Mouse (Mus musculus): ENCODE results near the gene Babam2. TPM values are rescaled to one million over a fixed set of nuclear protein-coding genes. Genes with fewer than 3 reads are reported as not detected.
A peak's percentile ranks its signal among the peaks of the same experiment; 100 is the strongest.

Babam2 gene
- total and polyA plus RNA-seq, 2 experiments from 2014 or later = 30.9 to 58.9 TPM

DNA sequence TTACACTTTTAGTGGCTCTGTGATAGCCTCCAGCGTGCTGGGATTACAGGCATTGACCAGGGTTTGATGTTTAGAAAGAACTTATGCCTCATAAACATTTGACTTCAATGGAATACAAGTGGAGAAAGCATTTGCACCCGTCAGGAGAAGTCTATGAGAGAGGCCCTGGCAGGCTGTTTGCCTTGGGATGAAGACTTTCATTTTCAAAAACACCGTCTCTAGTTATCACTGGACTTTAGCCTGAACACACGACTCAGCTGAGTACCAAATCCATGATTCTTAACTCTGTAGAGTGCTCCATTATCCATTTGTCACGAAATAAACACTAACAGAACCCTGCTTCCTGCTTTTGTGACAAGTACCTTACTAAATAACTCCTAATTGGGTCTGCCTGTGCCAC lies 27.5 kb upstream of the Babam2 start:
- no peak for TF ChIP-seq CTCF (IDR thresholded peaks at IDR 0.05)
- DNase-seq (ENCODE audit: low spot score) = no peak
- H3K9me3 ChIP-seq (ENCODE audit: low read length) = no peaks in the 10 kb centered on the region
- no peak overlapping the region for H3K9ac ChIP-seq (replicated peaks; ENCODE audit: low read length, poor library complexity, severe bottlenecking)
- H3K4me3 ChIP-seq (ENCODE audit: low read depth, low read length) = no peak overlapping the region
- WGBS = 69% methylated on average over 5 of the region's 5 CpGs
- no peak overlapping the region for H3K27ac ChIP-seq (ENCODE audit: low read depth, low read length)
- no peaks in the 10 kb centered on the region for H3K4me1 ChIP-seq (ENCODE audit: insufficient read depth, low read length)
- no peak for ATAC-seq (ENCODE audit: low FRiP score)
- H3K27me3 ChIP-seq (ENCODE audit: insufficient read depth, low read length) = no peaks in the 10 kb centered on the region
- no peaks in the 10 kb centered on the region for H3K36me3 ChIP-seq (ENCODE audit: insufficient read depth, low read length)
- H3K4me2 ChIP-seq (ENCODE audit: low read depth, low read length, poor library complexity, severe bottlenecking) = no peak overlapping the region

DNA sequence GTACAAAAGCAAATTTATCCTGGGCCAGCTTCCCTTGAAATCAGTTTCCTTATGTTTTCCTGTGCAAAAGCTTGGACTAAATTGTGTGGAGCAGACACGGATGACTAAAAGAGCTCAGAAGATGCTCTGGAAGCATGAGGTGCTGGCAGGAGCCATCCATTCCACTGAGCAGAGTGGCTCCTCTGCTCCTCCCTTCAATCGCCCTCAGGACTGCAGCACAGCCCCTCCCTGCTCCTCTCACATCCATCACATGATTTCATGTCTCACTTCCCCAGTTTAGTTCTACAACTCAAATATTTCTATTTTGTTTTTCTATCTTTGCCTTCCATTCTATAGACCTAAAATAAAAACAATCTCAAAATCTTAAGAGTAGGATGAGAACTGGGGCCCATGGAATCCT lies 26.3 kb upstream of the Babam2 start:
- WGBS = 73% methylated on average over 2 of the region's 2 CpGs
- Histone ChIP-seq H3K27ac (ENCODE audit: low read depth, low read length) (no peak overlapping the region), H3K36me3 (ENCODE audit: insufficient read depth, low read length) (no peaks in the 10 kb centered on the region), H3K9me3 (ENCODE audit: low read length) (no peaks in the 10 kb centered on the region), H3K4me3 (ENCODE audit: low read depth, low read length) (no peak overlapping the region), H3K27me3 (ENCODE audit: insufficient read depth, low read length) (no peaks in the 10 kb centered on the region), H3K4me2 (ENCODE audit: low read depth, low read length, poor library complexity, severe bottlenecking) (no peak overlapping the region), H3K4me1 (ENCODE audit: insufficient read depth, low read length) (no peaks in the 10 kb centered on the region), H3K9ac (replicated peaks; ENCODE audit: low read length, poor library complexity, severe bottlenecking) (no peak overlapping the region)
- DNase-seq (ENCODE audit: low spot score) (no peak), ATAC-seq (ENCODE audit: low FRiP score) (no peak)
- TF ChIP-seq CTCF (IDR thresholded peaks at IDR 0.05) = no peak

DNA sequence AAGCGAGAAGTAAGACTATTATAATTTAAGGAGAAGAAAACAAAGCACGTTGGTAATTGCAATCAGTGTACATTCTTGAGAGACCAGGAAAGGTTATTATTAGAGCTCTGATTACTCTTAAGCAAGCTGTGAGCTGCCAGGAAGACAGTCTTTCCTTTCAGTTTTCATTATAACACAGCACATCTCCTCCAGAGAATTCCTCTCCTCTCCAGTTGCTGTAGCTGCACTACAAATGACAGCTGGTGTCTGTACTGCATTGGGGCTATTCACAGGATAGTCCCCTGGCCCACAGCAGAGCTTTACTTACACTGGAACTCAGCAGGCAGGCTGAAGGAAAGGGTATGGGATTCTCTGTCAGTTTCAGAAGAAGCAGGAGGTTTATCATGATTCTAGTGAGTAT lies 24.1 kb upstream of the Babam2 start:
- no peak overlapping the region for H3K9ac ChIP-seq (replicated peaks; ENCODE audit: low read length, poor library complexity, severe bottlenecking)
- no peaks in the 10 kb centered on the region for H3K27me3 ChIP-seq (ENCODE audit: insufficient read depth, low read length)
- no peak overlapping the region for H3K4me3 ChIP-seq (ENCODE audit: low read depth, low read length)
- no peak for TF ChIP-seq CTCF (IDR thresholded peaks at IDR 0.05)
- no peak overlapping the region for H3K27ac ChIP-seq (ENCODE audit: low read depth, low read length)
- H3K4me1 ChIP-seq (ENCODE audit: insufficient read depth, low read length) = no peaks in the 10 kb centered on the region
- ATAC-seq (ENCODE audit: low FRiP score) (no peak), DNase-seq (ENCODE audit: low spot score) (peak; percentile 8)
- H3K9me3 ChIP-seq (ENCODE audit: low read length) = no peaks in the 10 kb centered on the region
- H3K36me3 ChIP-seq (ENCODE audit: insufficient read depth, low read length) = no peaks in the 10 kb centered on the region
- WGBS = 83% methylated on average over 2 of the region's 2 CpGs
- no peak overlapping the region for H3K4me2 ChIP-seq (ENCODE audit: low read depth, low read length, poor library complexity, severe bottlenecking)

DNA sequence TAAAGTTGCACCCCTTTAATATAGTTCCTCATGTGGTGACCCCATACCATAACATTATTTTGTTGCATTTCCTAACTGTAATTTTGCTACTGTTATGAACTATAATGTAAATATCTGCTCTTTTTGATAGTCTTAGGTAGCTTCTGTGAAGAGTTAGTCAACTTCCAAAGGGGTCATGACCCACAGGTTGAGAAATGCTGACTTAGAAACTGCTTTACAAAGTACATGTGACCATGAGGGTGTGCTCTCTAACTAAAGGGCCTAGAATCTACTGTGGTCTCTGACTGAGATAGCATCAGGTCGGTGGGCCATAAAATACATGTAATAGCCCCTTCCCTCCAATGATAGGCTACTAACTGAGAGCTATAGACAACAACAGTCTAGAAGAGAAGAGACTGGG lies 19.5 kb upstream of the Babam2 start:
- Histone ChIP-seq H3K9ac (replicated peaks; ENCODE audit: low read length, poor library complexity, severe bottlenecking) (no peak overlapping the region), H3K4me2 (ENCODE audit: low read depth, low read length, poor library complexity, severe bottlenecking) (no peak overlapping the region), H3K36me3 (ENCODE audit: insufficient read depth, low read length) (no peaks in the 10 kb centered on the region), H3K9me3 (ENCODE audit: low read length) (no peaks in the 10 kb centered on the region), H3K27ac (ENCODE audit: low read depth, low read length) (no peak overlapping the region), H3K4me1 (ENCODE audit: insufficient read depth, low read length) (no peaks in the 10 kb centered on the region), H3K4me3 (ENCODE audit: low read depth, low read length) (no peak overlapping the region), H3K27me3 (ENCODE audit: insufficient read depth, low read length) (no peaks in the 10 kb centered on the region)
- no peak for TF ChIP-seq CTCF (IDR thresholded peaks at IDR 0.05)
- WGBS = 93% methylated on average over 1 of the region's 1 CpGs
- ATAC-seq (ENCODE audit: low FRiP score) (no peak), DNase-seq (ENCODE audit: low spot score) (no peak)

DNA sequence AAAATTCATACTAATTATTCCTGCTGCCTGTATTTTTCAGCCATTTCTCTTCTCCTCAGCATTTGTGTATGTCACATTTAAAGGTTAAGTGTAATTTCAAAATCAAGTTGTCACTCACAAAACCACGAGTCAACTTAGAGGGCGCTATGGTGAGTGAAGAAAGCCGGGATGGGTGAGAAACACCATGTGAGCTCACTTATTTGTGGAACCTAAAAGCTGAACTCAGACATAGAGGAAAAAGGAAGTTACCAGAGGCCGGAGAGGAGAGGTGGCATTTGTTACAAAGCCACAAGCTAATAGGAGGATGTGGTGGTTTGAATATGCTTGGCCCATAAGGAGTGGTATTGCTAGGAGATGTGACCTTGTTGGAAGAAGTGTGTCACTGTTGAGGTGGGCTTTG lies 17.3 kb upstream of the Babam2 start:
- no peak for TF ChIP-seq CTCF (IDR thresholded peaks at IDR 0.05)
- Histone ChIP-seq H3K9ac (replicated peaks; ENCODE audit: low read length, poor library complexity, severe bottlenecking) (no peak overlapping the region), H3K36me3 (ENCODE audit: insufficient read depth, low read length) (no peaks in the 10 kb centered on the region), H3K27ac (ENCODE audit: low read depth, low read length) (no peak overlapping the region), H3K27me3 (ENCODE audit: insufficient read depth, low read length) (no peaks in the 10 kb centered on the region), H3K4me2 (ENCODE audit: low read depth, low read length, poor library complexity, severe bottlenecking) (no peak overlapping the region), H3K4me1 (ENCODE audit: insufficient read depth, low read length) (no peaks in the 10 kb centered on the region), H3K9me3 (ENCODE audit: low read length) (no peaks in the 10 kb centered on the region), H3K4me3 (ENCODE audit: low read depth, low read length) (no peak overlapping the region)
- ATAC-seq (ENCODE audit: low FRiP score) (no peak), DNase-seq (ENCODE audit: low spot score) (no peak)
- WGBS = 87% methylated on average over 4 of the region's 4 CpGs

DNA sequence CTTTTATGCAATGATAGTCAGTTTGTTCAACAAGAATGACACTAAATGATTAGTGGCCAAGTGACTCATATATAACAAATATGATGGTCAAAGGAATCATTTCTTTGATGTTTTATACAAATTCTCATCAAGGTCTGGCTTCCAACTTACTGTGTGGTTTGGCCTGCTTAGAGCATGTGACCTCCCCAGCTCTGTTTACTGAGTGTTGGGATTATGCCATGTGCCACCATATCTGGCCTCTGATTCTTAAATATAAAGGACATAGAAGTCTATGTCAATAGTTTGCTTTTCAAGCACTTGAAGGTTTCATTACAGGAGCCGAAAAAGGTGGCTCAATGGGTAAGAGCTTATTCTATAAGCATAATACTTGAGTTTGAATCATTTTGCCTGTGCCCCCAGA lies 15.2 kb upstream of the Babam2 start:
- Histone ChIP-seq H3K9ac (replicated peaks; ENCODE audit: low read length, poor library complexity, severe bottlenecking) (no peak overlapping the region), H3K27ac (ENCODE audit: low read depth, low read length) (no peak overlapping the region), H3K27me3 (ENCODE audit: insufficient read depth, low read length) (no peaks in the 10 kb centered on the region), H3K36me3 (ENCODE audit: insufficient read depth, low read length) (no peaks in the 10 kb centered on the region), H3K4me1 (ENCODE audit: insufficient read depth, low read length) (no peaks in the 10 kb centered on the region), H3K4me2 (ENCODE audit: low read depth, low read length, poor library complexity, severe bottlenecking) (no peak overlapping the region), H3K9me3 (ENCODE audit: low read length) (no peaks in the 10 kb centered on the region), H3K4me3 (ENCODE audit: low read depth, low read length) (no peak overlapping the region)
- ATAC-seq (ENCODE audit: low FRiP score) (no peak), DNase-seq (ENCODE audit: low spot score) (no peak)
- WGBS = 80% methylated on average over 1 of the region's 1 CpGs
- TF ChIP-seq CTCF (IDR thresholded peaks at IDR 0.05) = no peak

DNA sequence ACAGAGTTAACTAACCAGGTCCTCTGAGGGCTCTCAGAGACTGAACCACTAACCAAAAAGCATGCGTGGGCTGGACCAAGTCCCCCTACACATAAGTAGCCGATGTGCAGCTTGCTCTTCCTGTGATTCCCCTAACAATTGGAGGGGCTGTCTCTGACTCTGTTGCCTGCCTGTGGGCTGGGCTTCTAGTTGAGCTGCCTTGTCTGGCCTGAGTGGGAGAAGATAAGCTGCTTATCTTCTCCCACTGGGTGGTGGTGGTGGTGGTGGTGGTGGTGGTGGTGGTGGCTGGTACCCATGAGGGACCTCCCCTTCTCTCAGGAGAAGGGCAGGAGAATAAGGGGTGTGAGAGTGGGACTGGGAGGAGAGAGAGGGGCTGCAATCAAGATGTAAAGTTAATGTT lies 11.4 kb upstream of the Babam2 start:
- WGBS = 38% methylated on average over 2 of the region's 2 CpGs
- no peaks in the 10 kb centered on the region for H3K9me3 ChIP-seq (ENCODE audit: low read length)
- ATAC-seq (ENCODE audit: low FRiP score) (no peak), DNase-seq (ENCODE audit: low spot score) (no peak)
- H3K27ac ChIP-seq (ENCODE audit: low read depth, low read length) = no peak overlapping the region
- no peaks in the 10 kb centered on the region for H3K27me3 ChIP-seq (ENCODE audit: insufficient read depth, low read length)
- no peaks in the 10 kb centered on the region for H3K36me3 ChIP-seq (ENCODE audit: insufficient read depth, low read length)
- no peak overlapping the region for H3K9ac ChIP-seq (replicated peaks; ENCODE audit: low read length, poor library complexity, severe bottlenecking)
- H3K4me2 ChIP-seq (ENCODE audit: low read depth, low read length, poor library complexity, severe bottlenecking) = no peak overlapping the region
- no peak overlapping the region for H3K4me3 ChIP-seq (ENCODE audit: low read depth, low read length)
- H3K4me1 ChIP-seq (ENCODE audit: insufficient read depth, low read length) = no peaks in the 10 kb centered on the region
- TF ChIP-seq CTCF (IDR thresholded peaks at IDR 0.05) = no peak
